Mouse (Mus musculus): Measurements from ENCODE around the gene Hoxa7. TPM values are rescaled to one million over a fixed set of nuclear protein-coding genes. Genes with fewer than 3 reads are reported as not detected.

Gene Hoxa7
- polyA plus RNA-seq, 1 experiment = 11.5 TPM

DNA sequence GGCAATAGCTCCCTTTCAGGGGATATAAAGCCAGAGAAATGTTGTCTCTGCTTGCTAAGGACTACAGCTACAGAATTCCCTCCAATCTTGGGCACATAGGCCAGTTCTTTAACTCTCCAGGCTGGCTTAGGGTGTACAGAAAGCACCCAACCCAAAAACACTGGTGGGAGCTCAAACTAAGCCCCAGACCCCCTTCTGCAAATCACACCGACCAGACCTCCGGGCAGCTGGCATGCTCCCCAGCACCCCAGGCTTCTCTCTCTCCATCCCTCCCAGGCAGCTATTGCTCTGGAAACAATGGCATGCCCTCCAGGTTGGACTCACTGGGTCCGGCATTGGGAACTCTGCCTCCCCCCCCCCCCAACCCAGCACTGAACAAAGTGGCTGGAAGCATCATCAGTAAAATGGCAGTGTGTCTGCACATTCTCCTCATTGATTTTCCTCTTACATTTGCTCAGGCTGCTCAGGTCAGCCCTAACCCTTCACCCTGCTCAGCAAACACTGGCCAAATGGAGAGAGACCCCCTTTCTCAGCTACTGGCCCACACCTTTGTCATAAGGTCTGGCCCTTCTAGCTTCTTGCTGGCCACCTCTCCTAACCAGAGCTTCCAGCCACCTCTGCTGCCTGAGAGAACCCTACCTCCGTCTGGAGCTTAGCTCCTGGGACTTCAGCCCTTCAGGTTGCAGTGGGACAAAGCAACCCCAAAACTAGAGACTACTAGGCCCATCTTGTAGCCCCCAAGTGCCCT, 42.6 kb downstream of the Hoxa7 start:
- peak overlapping the region; percentile 89 for H3K27ac ChIP-seq (replicated peaks; ENCODE audit: low read depth, low read length)
- peaks cover 23% of the 10 kb centered on the region for H3K4me1 ChIP-seq (ENCODE audit: control insufficient read depth, insufficient read depth, insufficient read length, low read length)
- peak overlapping the region; percentile 46 for H3K4me3 ChIP-seq (ENCODE audit: insufficient read depth, low read depth, low read length)

DNA sequence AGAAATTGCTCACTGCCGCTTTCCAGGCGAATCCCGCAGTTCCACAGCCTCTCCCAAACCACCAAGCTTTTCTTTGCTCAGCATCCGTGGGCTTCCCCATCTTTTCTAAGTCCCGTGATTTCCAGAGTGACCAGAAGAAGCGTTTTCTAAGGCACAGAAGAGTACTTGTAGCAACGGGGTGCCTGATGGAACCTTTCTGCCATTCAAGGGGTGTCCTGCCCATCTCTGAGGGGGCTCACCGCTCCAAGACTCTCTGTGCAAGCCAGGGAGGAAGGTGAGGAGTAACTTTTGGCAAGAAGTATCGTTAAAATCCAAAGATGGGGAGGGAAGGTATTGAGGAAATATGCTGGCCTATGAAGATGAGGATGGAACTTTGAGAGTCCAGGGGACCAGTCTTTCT, 43.8 kb downstream of the Hoxa7 start:
- H3K27ac ChIP-seq (replicated peaks; ENCODE audit: low read depth, low read length) = peak overlapping the region; percentile 63

DNA sequence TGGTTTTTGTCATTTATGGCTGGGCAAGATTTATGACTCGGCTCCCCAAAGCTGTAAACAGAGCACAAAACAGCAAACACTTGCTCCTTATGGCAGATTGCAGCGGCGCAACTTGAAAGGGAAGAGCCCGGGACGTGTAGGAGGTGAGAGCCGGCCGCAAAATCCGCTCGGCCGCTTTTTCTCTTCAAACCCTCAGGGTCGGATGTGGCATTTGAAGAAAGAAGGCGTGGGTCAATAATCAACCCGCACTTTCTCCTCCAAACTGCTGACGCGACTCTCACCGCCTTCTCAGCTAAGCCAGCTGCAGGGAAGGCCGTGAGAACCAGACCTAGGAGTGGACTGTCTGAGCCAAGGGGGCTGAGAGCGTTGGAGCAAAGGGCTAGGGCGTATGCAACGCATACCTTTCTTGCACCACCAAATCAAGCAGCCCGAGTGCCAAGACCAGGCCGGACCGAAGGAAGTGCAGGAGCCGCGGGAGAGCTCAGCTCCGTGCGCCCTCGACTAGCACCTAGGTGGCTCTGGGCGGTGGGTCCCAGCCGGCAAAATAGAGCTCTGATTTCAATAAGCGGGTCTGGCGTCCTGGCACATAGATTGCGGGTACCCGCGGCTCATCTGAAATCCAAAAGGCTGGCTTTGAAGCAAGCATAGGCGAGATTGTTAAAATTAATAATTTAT, 44.5 kb downstream of the Hoxa7 start, which contains the start of gene 5730596B20Rik:
5730596B20Rik (plus strand) TSS at position 438 of the 675 bp plus-strand sequence.
- Histone ChIP-seq H3K4me1 (ENCODE audit: control insufficient read depth, insufficient read depth, insufficient read length, low read length) (peaks cover 21% of the 10 kb centered on the region), H3K27ac (replicated peaks; ENCODE audit: low read depth, low read length) (peak within 1 kb of the TSS; percentile 63), H3K4me3 (ENCODE audit: insufficient read depth, low read depth, low read length) (peak within 1 kb of the TSS; percentile 59)

More for the DNA sequence above, 43.8 kb downstream of the Hoxa7 start:
- Histone ChIP-seq H3K4me3 (ENCODE audit: insufficient read depth, low read depth, low read length) (peak overlapping the region; percentile 59), H3K4me1 (ENCODE audit: control insufficient read depth, insufficient read depth, insufficient read length, low read length) (peaks cover 19% of the 10 kb centered on the region)

DNA sequence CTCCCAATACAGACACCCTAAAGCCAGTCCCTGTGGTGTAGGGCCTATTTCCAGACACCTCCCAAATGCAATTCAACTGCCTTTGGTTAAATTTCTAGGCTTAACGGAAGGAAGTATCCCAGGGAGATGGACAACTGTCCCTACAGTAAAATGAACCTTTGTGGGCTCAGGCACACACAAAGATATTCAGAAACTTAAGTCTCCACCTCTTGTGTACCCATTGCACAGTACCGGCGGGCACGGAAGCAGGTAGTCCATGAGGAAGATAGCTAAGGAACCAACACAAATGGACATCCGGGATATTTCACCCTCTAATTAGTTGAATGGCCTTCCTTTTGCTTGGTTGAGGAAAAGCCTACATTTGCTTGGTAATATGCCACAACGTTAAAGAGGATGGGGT, 45.3 kb downstream of the Hoxa7 start:
- peak overlapping the region; percentile 63 for H3K27ac ChIP-seq (replicated peaks; ENCODE audit: low read depth, low read length)

DNA sequence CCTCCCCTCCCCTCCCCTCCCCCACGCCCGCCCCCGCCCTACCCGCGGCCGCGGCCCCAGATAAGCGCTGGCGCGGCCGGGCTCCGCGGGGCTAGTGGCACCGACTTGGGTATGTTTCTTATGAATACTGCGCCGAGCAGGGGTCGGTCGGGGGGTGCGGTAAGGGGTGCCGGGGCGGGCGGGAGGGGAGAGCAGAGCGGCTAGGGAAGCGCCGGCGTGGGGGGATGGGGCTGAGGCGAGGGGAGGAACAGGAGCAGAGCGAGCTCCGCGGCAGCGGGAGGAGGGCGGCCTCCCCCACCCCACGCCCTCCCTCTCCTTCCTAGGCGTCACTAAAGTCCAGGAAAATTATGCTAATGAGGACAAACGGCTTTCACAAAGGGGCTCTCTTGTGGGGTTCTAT, 45.8 kb downstream of the Hoxa7 start:
- Histone ChIP-seq H3K4me1 (ENCODE audit: control insufficient read depth, insufficient read depth, insufficient read length, low read length) (peaks cover 24% of the 10 kb centered on the region), H3K4me3 (ENCODE audit: insufficient read depth, low read depth, low read length) (peak overlapping the region; percentile 86), H3K27ac (replicated peaks; ENCODE audit: low read depth, low read length) (peak overlapping the region; percentile 63)

More for the DNA sequence above, 45.3 kb downstream of the Hoxa7 start:
- peaks cover 23% of the 10 kb centered on the region for H3K4me1 ChIP-seq (ENCODE audit: control insufficient read depth, insufficient read depth, insufficient read length, low read length)
- peak overlapping the region; percentile 59 for H3K4me3 ChIP-seq (ENCODE audit: insufficient read depth, low read depth, low read length)

DNA sequence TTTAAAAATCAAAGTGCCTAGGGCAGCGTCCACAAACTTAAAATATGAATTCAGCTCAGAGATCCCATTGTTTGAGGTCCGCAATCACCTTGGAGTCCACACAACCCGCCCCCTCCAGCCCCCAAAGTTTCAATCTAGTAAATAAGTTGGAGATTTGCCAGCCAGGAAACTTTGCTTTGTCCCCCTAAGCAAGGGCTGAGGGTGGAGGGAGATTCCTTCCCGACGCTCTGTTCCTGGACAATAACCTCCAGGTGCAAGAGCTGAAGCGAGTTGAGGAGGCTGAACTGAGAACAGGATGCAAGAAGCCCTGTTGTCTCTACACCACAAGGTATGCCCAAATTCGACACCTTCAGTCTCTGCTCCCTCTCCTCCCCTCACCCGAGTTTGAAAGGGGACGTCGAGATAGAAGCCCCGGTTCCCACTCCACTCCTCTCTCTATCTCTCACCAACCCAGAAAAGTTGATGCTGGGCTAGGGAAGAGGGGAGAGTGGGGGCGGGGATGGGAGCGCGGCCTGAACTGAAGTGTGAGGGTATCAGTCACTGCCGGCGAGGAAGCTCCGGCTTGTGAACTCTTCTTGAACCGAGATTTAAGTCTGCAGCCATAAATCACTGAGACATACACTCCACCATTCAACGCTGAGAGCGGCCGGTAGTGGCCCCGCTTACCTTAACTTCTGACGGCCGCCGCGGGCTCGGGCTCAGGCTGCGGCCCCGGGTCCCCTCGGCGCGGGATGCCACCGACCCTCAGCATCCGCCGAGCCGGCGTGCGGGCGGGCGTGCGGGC, 46.5 kb downstream of the Hoxa7 start:
- Histone ChIP-seq H3K27ac (replicated peaks; ENCODE audit: low read depth, low read length) (peak overlapping the region; percentile 90), H3K4me1 (ENCODE audit: control insufficient read depth, insufficient read depth, insufficient read length, low read length) (peaks cover 25% of the 10 kb centered on the region), H3K4me3 (ENCODE audit: insufficient read depth, low read depth, low read length) (peak overlapping the region; percentile 86)

DNA sequence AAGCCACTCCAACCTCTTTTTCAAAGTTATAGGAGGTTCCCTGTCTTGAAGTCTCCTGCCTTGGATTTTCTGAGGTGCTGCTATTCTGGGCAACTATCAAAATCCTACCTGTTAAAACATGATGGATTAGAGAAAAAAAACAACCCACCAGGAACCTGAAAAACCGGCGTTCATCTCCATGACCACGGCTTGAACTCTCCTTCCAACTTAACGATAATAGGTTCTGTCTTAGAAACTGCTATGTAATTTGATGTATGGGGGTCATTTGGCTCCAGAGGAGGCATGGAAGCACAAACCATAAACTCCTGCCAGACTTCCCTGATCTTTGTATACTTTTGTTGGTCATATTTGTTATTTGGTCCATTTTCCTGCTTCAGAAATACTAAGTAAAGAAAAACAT, 48.0 kb downstream of the Hoxa7 start:
- peak overlapping the region; percentile 61 for H3K4me3 ChIP-seq (ENCODE audit: insufficient read depth, low read depth, low read length)
- peak overlapping the region; percentile 63 for H3K27ac ChIP-seq (replicated peaks; ENCODE audit: low read depth, low read length)

DNA sequence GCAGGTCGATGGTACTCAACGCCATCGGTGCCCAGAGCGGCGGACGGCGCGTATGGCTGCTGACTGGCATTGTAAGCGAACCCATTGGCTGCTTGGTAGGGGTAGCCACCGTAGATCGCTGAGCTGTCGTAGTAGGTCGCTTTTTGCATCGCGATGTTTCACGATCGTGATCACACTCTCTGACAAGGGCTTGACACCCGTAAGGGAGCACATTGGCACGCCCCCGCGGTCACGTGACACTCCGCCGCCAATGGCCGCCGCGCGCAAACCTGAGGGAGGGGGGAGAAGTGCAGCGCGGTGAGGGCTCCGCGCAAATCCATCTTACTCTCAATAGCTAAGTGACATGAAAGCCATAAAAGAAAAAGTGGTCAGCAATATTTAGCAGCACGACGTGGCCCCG, 49.2 kb downstream of the Hoxa7 start:
- H3K27ac ChIP-seq (replicated peaks; ENCODE audit: low read depth, low read length) = peak overlapping the region; percentile 63
- peaks cover 19% of the 10 kb centered on the region for H3K4me1 ChIP-seq (ENCODE audit: control insufficient read depth, insufficient read depth, insufficient read length, low read length)
- peak overlapping the region; percentile 61 for H3K4me3 ChIP-seq (ENCODE audit: insufficient read depth, low read depth, low read length)

More for the DNA sequence above, 48.0 kb downstream of the Hoxa7 start:
- H3K4me1 ChIP-seq (ENCODE audit: control insufficient read depth, insufficient read depth, insufficient read length, low read length) = peaks cover 23% of the 10 kb centered on the region

DNA sequence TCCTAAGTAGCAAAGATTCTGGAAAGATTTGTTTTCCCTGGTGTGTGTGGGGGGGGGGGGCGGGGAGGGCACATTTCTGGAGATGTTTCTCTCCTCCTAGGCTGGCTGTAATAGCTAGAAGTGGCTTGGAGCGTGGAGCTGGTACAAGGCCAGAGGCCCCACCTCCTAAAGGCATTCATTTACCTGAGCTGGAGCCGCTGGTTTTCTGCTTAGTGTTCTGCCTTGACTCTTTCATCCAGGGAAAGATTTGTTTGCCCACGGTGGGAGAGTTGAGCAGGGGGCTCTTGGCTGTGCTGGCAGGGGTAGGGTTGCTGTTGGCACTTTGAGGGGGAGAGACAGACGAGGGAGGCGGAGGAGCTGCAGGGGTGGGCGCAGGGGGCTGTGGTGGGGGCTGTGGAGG, 49.7 kb downstream of the Hoxa7 start:
- no peak overlapping the region for H3K27ac ChIP-seq (replicated peaks; ENCODE audit: low read depth, low read length)
- no peak overlapping the region for H3K4me3 ChIP-seq (ENCODE audit: insufficient read depth, low read depth, low read length)
- peaks cover 20% of the 10 kb centered on the region for H3K4me1 ChIP-seq (ENCODE audit: control insufficient read depth, insufficient read depth, insufficient read length, low read length)

DNA sequence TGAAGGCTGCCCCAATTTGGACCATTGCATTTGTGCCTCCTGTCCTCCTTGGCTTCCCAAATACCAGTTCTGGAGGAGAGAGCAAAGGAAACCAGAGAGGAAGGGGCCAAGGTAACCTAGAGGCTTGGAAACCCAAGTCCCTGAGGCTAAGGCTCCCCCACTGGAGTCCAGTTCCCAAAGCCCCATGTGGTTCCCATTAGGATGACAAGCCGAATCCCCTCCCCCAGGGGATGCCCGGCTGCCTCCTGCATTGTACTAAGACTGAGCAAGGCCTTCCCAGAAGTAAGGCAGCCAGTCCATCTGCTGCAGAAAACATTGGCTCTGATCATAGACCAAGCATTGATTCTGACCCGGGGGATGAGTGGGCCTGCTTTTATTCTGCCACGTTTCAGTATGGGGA, 50.3 kb downstream of the Hoxa7 start:
- peaks cover 26% of the 10 kb centered on the region for H3K4me1 ChIP-seq (ENCODE audit: control insufficient read depth, insufficient read depth, insufficient read length, low read length)
- no peak overlapping the region; the same call in 1 of the 2 replicates for H3K4me3 ChIP-seq (ENCODE audit: insufficient read depth, low read depth, low read length)
- H3K27ac ChIP-seq (replicated peaks; ENCODE audit: low read depth, low read length) = peak overlapping the region; percentile 73

DNA sequence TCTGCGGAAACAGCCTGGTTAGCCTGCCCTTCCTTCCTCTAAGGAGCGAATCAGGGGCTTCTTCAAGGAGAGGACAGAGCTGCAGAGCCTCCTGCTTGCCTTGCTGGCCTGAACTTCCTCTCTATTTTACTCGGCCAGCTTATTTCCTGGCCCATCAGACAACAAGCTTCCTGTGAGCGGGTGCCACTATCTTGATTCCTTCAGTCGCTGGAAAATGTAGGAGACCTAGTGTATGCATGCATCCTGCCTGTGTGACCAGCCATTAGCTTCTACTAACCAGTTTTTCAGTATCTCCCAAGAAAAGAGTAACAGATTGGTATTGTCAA, 50.8 kb downstream of the Hoxa7 start:
- Histone ChIP-seq H3K4me3 (ENCODE audit: insufficient read depth, low read depth, low read length) (peak overlapping the region; percentile 42), H3K4me1 (ENCODE audit: control insufficient read depth, insufficient read depth, insufficient read length, low read length) (peaks cover 28% of the 10 kb centered on the region), H3K27ac (replicated peaks; ENCODE audit: low read depth, low read length) (peak overlapping the region; percentile 73)

DNA sequence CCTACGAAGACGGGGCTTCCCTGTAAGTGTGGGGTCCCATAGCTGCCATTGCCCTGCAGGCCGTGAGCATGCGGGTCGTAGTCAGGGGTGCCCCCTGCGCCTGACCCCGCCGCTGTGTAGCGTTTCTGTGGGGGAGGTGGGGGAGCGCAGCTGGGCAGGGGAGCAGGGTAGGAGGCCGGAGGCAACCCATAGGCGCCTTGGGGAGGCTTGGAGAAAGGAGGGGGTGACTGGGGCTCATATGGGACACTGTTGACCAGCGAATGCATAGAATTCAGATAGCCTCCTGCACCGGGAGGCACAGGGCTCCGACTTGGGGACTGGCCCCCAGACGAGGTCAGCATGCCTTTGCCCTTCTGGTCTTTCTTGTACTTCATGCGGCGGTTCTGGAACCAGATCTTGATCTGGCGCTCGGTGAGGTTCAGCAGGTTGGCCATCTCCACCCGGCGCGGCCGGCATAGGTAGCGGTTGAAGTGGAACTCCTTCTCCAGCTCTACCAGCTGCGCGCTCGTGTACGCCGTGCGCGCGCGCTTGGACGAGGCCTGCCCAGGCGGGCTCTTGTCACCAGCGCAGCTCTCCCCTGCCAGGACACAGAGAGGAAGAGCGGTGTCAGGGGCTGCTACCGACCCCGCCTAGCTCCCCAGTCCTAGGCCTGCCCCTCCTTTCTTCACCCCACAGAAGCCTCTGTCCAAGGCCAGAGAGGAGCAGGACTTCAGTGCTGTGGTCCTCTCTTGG, 51.3 kb downstream of the Hoxa7 start:
- Histone ChIP-seq H3K4me1 (ENCODE audit: control insufficient read depth, insufficient read depth, insufficient read length, low read length) (peaks cover 29% of the 10 kb centered on the region), H3K4me3 (ENCODE audit: insufficient read depth, low read depth, low read length) (peak overlapping the region; percentile 42), H3K27ac (replicated peaks; ENCODE audit: low read depth, low read length) (peak overlapping the region; percentile 73)

DNA sequence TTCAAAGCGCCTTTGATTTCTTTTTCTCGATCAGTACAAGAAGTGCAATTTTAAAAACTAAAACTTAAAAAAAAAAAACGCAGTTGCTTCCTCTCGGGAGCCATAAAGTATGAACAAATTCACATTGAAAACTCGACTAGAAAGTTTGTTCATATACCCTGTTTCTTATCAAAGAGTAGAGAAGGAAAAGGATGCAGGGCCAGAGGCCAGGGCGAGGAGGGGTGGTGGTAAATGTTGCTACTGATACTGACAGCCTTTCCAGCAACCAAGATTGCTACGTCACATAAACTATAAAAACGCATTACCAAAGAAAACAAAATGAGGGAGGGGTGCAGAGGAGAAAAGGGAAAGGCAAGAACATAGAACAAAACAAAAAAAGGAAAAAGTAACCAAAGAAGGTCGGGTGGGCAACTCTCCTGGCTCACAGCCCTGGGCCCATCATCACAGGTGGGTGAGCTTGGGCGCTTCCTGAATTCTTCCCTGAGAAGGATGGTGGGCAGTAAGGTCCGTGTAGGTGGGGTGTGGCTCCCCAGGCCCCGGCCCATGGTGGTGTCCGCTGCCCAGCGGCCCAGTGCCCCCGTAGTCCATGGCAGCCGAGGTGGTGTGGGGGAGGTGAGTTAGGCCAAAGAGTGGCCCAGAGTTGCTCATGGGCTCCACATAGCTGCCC, 52.0 kb downstream of the Hoxa7 start:
- H3K27ac ChIP-seq (replicated peaks; ENCODE audit: low read depth, low read length) = peak overlapping the region; percentile 56
- peak overlapping the region; percentile 42 for H3K4me3 ChIP-seq (ENCODE audit: insufficient read depth, low read depth, low read length)
- peaks cover 29% of the 10 kb centered on the region for H3K4me1 ChIP-seq (ENCODE audit: control insufficient read depth, insufficient read depth, insufficient read length, low read length)

All from brown adipose tissue, adult 24 weeks (tissue).